Mouse (Mus musculus) bone marrow macrophage, adult 2 months (primary cell): ENCODE measurements around the gene Abcb1a. TPM values are rescaled to one million over a fixed set of nuclear protein-coding genes. Genes with fewer than 3 reads are reported as not detected.

ENCODE experiments used
- H3K27ac ChIP-seq: 2 replicates; pipeline ENCODE4 v1.5.1; 2012; ENCODE audit warnings: low read depth, low read length; ENCODE audit not compliant: insufficient read depth
- H3K4me1 ChIP-seq: 2 replicates; pipeline ENCODE4 v1.6.1; 2012; ENCODE audit warnings: low read length; ENCODE audit not compliant: control insufficient read depth, insufficient read depth
- H3K4me3 ChIP-seq: 2 replicates; pipeline ENCODE4 v1.5.1; 2012; ENCODE audit warnings: mild to moderate bottlenecking, low read length, moderate library complexity; ENCODE audit not compliant: insufficient read depth
- CTCF ChIP-seq: IDR thresholded peaks from 2 replicates; pipeline ENCODE4 v1.5.1; 2012; ENCODE audit warnings: low read depth, mild to moderate bottlenecking, low read length, moderate library complexity
- POLR2A ChIP-seq: IDR thresholded peaks from 2 replicates; pipeline ENCODE4 v1.6.1; 2012; ENCODE audit warnings: mild to moderate bottlenecking, low read depth, low read length, borderline replicate concordance
- polyA plus RNA-seq: library from polyadenylated mRNA; stranded (reverse); fragments of >200 nt; gene quantifications from 2 replicates; pipeline ENCODE4 v1.2.4, GENCODE M21; 2012; ENCODE audit not compliant: missing spikeins, insufficient read depth, insufficient read length

The Abcb1a gene
- polyA plus RNA-seq, 1 experiment = 0.66 TPM

DNA sequence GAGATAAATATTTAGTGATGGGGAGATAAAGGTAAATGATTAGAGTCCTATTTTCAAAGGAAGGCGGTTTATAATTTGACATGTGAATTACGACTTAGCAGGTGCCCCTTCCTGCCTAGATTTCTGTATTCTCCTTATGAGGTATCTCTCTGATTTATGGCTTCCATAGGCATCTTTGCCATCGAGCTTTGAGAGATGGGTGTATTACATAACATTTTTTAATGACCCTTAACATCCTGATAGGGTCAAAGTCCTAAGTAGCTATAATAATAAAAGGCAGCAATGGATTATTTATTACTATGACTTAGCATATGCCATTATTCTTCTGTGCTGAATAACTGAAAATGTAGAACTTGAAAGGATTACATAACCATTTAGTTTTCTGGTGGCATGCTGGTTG is 4.8 kb downstream of the Abcb1a start:
- no peak overlapping the region for H3K27ac ChIP-seq
- TF ChIP-seq POLR2A = no peak

DNA sequence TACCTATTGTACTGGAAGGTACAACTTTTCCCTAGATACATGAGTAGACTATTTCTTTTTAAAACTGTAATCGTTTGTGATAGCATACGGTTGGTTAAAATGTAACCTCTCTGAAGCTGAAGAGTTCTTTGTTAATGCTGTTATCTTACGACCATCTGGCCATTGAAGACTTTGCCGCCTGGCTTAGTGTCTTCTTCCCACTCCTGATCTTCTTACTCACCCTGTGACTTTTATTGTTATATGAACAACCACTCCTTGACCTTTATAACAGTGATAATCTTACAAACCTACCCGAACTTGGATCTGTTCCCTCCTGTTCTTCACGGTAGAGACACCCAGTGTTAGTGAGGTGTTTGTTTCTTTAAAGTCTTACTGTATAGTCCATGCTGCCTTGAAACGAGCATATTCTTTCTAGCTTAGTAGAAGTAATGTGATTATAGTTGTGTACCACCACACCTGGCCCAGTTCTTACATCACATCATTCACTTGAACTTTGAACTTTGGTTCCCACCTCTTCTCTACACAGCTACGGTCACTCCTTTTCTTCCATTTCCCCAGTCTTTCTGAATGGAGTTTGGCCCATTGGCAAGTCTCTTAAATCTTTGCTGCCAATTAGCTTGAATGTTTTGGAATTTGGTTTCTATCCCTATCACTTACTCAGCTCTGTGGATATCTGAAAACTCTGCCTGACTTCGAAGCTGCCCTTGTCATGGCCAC is 8.0 kb downstream of the Abcb1a start:
- no peak overlapping the region for H3K27ac ChIP-seq
- peaks cover 7% of the 10 kb centered on the region for H3K4me1 ChIP-seq
- TF ChIP-seq POLR2A = no peak
- no peak for TF ChIP-seq CTCF
- no peak overlapping the region for H3K4me3 ChIP-seq

More for the DNA sequence above, 4.8 kb downstream of the Abcb1a start:
- H3K4me3 ChIP-seq = no peak overlapping the region
- peaks cover under 1% of the 10 kb centered on the region; the same call in 1 of the 2 replicates for H3K4me1 ChIP-seq

DNA sequence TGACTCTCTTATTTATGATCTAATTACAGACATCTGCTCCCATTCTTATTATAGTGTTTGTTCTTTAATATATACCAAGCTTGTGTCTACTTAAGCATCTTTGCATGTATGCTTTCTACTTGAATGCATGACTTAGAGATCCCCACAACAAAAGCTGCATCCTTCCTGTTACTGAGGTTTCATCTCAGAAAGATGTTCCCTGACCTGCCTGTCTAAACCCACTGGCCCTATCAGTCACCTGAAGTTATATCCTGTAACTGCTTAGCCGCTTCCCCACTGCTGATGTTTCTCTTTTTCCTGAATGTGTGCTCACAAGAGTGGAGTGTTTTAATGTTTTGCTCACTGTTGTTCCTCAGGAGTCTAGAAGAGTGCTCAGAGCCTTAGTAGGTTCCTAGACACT is 9.7 kb downstream of the Abcb1a start:
- Histone ChIP-seq H3K4me3 (no peak overlapping the region), H3K4me1 (peaks cover 10% of the 10 kb centered on the region), H3K27ac (no peak overlapping the region)
- TF ChIP-seq CTCF (no peak), POLR2A (no peak)

DNA sequence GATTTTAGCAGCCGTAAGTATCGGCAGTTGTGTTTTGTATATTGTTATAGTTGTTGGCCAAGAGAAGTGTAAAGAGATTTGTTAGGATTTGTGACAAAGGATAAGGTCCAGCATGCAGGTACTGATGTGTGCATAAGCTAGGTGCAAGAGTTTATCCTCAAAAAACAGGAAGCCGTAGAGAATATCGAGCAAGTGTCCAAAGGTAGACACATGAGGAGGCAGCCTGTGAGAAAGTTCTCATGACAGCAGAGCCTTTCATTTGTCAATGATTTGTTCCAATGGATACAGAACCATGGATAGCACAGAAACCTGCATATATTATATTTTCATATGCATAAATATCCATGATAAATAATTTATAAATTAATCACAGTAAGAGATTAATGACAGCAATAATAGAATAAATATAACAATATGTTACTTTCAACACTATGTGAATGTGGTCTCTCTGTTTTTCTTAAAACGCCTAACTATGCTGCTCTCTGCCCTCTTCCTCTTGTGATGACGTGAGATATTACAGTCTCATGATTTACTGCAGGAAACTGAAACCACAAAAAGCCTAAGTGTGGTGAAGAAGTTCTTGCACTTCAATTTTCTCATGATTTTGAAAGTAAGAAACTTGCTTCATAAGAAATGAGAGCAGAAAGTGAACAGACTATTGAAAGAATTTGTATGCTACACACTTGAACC is 15.5 kb downstream of the Abcb1a start:
- Histone ChIP-seq H3K27ac (peak overlapping the region; percentile 71), H3K4me3 (no peak overlapping the region), H3K4me1 (peaks cover 20% of the 10 kb centered on the region)
- TF ChIP-seq POLR2A (no peak), CTCF (no peak)

DNA sequence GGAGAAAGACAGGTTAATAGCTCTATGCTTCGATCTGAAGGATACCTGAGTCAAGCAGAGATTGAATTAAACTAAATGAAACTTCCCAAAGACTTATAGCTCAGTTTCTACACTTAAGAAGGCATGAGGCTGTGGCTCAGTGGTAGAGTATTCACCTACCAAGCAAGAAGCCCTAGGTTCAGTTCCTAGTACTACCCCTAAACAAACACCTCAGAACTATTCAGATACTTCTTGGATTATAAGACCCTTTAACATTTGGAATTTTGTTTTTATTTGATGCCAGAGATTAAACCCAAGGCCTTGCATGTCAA is 16.0 kb downstream of the Abcb1a start:
- peaks cover 20% of the 10 kb centered on the region for H3K4me1 ChIP-seq
- H3K27ac ChIP-seq = peak overlapping the region; percentile 71
- TF ChIP-seq CTCF (no peak), POLR2A (no peak)

DNA sequence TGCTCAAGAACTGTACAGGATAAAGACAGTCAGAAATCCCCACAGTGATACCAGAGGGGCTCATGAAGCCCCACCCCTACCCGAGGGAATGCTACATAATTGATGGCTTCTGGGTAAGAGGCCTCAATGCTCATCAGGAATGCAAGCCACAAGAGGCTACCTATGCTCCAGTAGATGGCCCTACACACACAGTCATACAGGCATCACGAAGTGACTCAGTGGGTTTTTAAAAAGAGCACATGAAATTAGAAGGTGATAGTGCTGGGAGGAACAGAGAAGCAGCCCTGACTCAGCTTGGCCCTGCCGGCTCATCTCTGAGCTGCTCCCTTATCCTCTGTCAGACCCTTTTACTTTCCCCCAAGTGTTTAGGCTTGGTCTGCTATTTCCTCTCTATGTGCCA is 21.3 kb downstream of the Abcb1a start:
- H3K4me1 ChIP-seq = peaks cover 4% of the 10 kb centered on the region; the same call in 1 of the 2 replicates
- H3K4me3 ChIP-seq = no peak overlapping the region
- TF ChIP-seq CTCF = no peak
- no peak overlapping the region for H3K27ac ChIP-seq

More for the DNA sequence above, 16.0 kb downstream of the Abcb1a start:
- no peak overlapping the region for H3K4me3 ChIP-seq

DNA sequence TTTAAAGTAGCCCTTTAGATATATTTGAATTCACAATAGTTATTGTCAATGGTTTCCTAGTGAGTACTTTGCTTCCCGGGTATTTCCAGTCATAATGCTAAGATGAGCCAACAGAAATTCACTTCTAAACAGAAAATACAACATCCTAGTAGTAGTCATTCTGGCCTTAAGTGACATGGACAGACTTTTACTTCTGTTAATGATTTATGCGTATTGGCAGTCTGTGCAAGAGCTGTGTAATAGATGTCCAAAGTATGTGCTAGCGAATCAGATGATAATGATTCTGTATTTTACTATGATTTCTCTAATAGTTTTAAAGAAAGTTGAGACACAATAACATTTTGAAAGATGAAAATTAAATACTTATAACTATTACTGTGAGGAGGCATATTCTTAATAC is 23.8 kb downstream of the Abcb1a start:
- no peak overlapping the region for H3K4me3 ChIP-seq
- no peak overlapping the region for H3K27ac ChIP-seq
- TF ChIP-seq CTCF = no peak
- TF ChIP-seq POLR2A = no peak
- no peaks in the 10 kb centered on the region for H3K4me1 ChIP-seq

DNA sequence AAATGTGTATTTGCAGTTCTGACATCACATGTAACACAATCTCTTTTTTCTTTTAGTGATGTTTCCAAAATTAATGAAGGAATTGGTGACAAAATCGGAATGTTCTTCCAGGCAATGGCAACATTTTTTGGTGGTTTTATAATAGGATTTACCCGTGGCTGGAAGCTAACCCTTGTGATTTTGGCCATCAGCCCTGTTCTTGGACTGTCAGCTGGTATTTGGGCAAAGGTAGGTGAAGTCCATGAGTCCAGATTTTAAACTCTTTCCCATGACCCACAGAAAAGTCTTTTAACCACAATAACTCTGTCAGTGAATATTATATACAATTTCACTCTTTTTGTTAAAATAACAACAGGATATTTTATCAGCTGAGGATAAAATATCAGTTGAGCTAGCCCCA is 26.2 kb downstream of the Abcb1a start:
- no peak overlapping the region for H3K27ac ChIP-seq
- no peak for TF ChIP-seq CTCF
- TF ChIP-seq POLR2A = no peak
- no peak overlapping the region for H3K4me3 ChIP-seq
- no peaks in the 10 kb centered on the region for H3K4me1 ChIP-seq

DNA sequence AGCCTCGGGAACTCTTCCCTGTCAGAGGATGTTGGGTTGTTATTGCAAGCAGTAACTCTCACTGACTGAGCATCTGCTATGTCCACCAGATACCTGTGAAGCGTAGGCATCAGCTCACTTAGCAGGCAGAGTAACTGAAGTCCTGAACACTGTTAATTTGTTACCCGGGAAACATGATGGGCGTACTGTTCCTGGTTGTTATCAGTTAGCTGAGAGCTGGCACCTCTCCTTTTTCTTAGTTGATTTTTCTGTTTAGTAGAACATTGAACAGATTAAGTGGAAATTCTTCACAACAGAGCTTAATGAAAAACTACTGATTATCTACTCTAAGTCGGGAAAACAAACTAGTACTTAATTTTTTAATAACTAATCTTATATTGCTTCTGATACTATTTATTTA is 27.7 kb downstream of the Abcb1a start:
- Histone ChIP-seq H3K4me1 (no peaks in the 10 kb centered on the region), H3K4me3 (no peak overlapping the region), H3K27ac (no peak overlapping the region)
- TF ChIP-seq CTCF (no peak), POLR2A (no peak)

DNA sequence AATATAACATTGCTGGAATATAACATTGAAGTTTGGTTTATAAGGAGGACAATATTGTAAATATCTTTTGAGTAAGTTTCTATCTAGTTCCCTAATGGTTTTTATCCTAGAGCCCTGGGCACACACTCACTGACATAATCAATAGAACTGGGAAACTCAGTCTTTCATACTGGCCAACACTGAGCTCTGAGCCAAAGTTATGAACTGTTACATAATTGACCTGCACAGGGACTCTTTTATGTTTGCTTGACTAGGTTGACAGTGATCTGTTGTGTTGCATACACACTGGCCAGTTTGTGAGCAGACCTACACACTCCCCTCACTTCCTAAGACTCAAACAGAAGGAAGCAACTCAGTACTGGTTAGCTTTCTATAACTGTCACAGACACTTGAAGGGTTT is 56.2 kb downstream of the Abcb1a start:
- no peak overlapping the region for H3K27ac ChIP-seq
- TF ChIP-seq POLR2A = no peak
- no peak for TF ChIP-seq CTCF
- H3K4me3 ChIP-seq = no peak overlapping the region
- peaks cover 8% of the 10 kb centered on the region for H3K4me1 ChIP-seq
